Mouse (Mus musculus) layer of hippocampus, adult 18-20 months (tissue): ENCODE data around the gene Nlrp4a. TPM values are rescaled to one million over a fixed set of nuclear protein-coding genes. Genes with fewer than 3 reads are reported as not detected.
"Not testable (repeated sequence)": the region's sequence is repeated elsewhere in the genome, so short reads cannot be mapped to it uniquely, and the experiment has no call there.

ENCODE experiments used
- DNase-seq, 2 experiments: peaks; one replicate each; pipeline ENCODE4 v3.0.0; 2022; ENCODE audit warnings: low spot score in 2 of 2
- long read RNA-seq: library from polyadenylated mRNA; stranded (forward); transcript quantifications from one replicate; pipeline ENCODE4 v2.0.0, GENCODE M21; 2021
- total RNA-seq, 2 experiments: library from RNA; stranded (reverse); gene quantifications; 2 replicates each; pipeline ENCODE4 v1.2.3; 2021

Nlrp4a gene
- total RNA-seq, result not detected
- long read RNA-seq, result 0 reads

GRCm38 (mm10) chr7:26434813-26435212, at the start of gene Nlrp4a:
TSS of gene Nlrp4a (plus strand) at chr7:26435113.
- no peak for DNase-seq

- not testable (repeated sequence) for DNase-seq
Measured at GRCm38 (mm10) chr7:26386691-26387090, 48.2 kb upstream of the Nlrp4a start.

GRCm38 (mm10) chr7:26391137-26391536, 43.8 kb upstream of the Nlrp4a start:
- not testable (repeated sequence) for DNase-seq

GRCm38 (mm10) chr7:26391811-26392210, 43.1 kb upstream of the Nlrp4a start:
- DNase-seq, result not testable (repeated sequence)

GRCm38 (mm10) chr7:26403600-26403999, 31.3 kb upstream of the Nlrp4a start, which contains the start of gene Nlrp9c:
TSS of gene Nlrp9c (minus strand) at chr7:26403700.
- not testable (repeated sequence) for DNase-seq

- DNase-seq, result no peak
Measured at GRCm38 (mm10) chr7:26476690-26477089, 41.8 kb downstream of the Nlrp4a start.

GRCm38 (mm10) chr7:26489514-26489913, 54.6 kb downstream of the Nlrp4a start:
- not testable (repeated sequence) for DNase-seq

Other genes with a start within 250 kb of the Nlrp4a start
- not detected for gene Vmn1r184, start 174.8 kb upstream of the Nlrp4a start, total RNA-seq
- gene Cyp2a4, start 127.9 kb upstream of the Nlrp4a start, total RNA-seq, result not detected
- gene Nlrp9c, start 31.4 kb upstream of the Nlrp4a start, total RNA-seq, result not detected
- gene Nlrp9a, start 99.9 kb downstream of the Nlrp4a start, total RNA-seq, result not detected
- not detected for gene Vmn1r185, start 183.4 kb downstream of the Nlrp4a start, total RNA-seq